Mouse (Mus musculus) G1E (cell line): ENCODE data around the gene B3gat3. TPM values are rescaled to one million over a fixed set of nuclear protein-coding genes. Genes with fewer than 3 reads are reported as not detected.
A peak's percentile ranks its signal among the peaks of the same experiment; 100 is the strongest.

Experiments
- ATAC-seq: 2 replicates; pipeline ENCODE4 v1.8.0; 2016; ENCODE audit warnings: mild to moderate bottlenecking; ENCODE audit not compliant: insufficient number of reproducible peaks, poor library complexity, low FRiP score, severe bottlenecking; ENCODE audit errors: extremely low read depth
- DNase-seq: peaks from one replicate; pipeline ENCODE4 v3.0.0; 2012; ENCODE audit warnings: low spot score
- H3K27me3 ChIP-seq: 2 replicates; pipeline ENCODE4 v1.6.1; 2012; ENCODE audit warnings: mild to moderate bottlenecking, low read length, inconsistent platforms; ENCODE audit not compliant: insufficient read depth
- H3K36me3 ChIP-seq: replicated peaks from 2 replicates; pipeline ENCODE3; 2012; ENCODE audit warnings: mild to moderate bottlenecking, inconsistent platforms
- H3K4me1 ChIP-seq: 2 replicates; pipeline ENCODE4 v1.6.1; 2012; ENCODE audit warnings: low read depth, low read length, inconsistent platforms, mixed read lengths; ENCODE audit not compliant: insufficient read depth
- H3K4me3 ChIP-seq: 2 replicates; pipeline ENCODE4 v1.5.1; 2012; ENCODE audit warnings: low read depth, mild to moderate bottlenecking, inconsistent platforms, low read length, moderate library complexity, mixed read lengths
- H3K9me3 ChIP-seq: replicated peaks from 2 replicates; pipeline ENCODE4 v1.6.1; 2012; ENCODE audit warnings: inconsistent platforms
- CTCF ChIP-seq: IDR thresholded peaks from 2 replicates; pipeline ENCODE4 v1.5.1; 2012; ENCODE audit warnings: low read depth, low read length, inconsistent platforms, mixed read lengths
- GATA1 ChIP-seq: IDR thresholded peaks from 2 replicates; pipeline ENCODE4 v1.6.1; 2012; ENCODE audit warnings: borderline replicate concordance, low read length, inconsistent platforms, mixed read lengths
- GATA2 ChIP-seq: IDR thresholded peaks from 2 replicates; pipeline ENCODE4 v1.6.1; 2012; ENCODE audit warnings: low read depth, low read length, inconsistent platforms, borderline replicate concordance
- POLR2AphosphoS5 ChIP-seq: IDR thresholded peaks from 2 replicates; pipeline ENCODE4 v1.6.1; 2012; ENCODE audit warnings: low read depth, low read length, inconsistent platforms; ENCODE audit not compliant: insufficient replicate concordance
- TAL1 ChIP-seq: conservative IDR thresholded peaks from 2 replicates; pipeline ENCODE4 v1.6.1; 2012; ENCODE audit warnings: low read depth, low read length, inconsistent platforms, mixed read lengths
- polyA plus RNA-seq: library from polyadenylated mRNA; stranded (reverse); fragments of >175 nt; gene quantifications from 2 replicates; pipeline ENCODE4 v1.2.3, GENCODE M21; 2012
- total RNA-seq, 2 experiments: library from RNA; stranded (forward) in 1 of 2; stranded (reverse) in 1 of 2; fragments of 200-1000 nt in 1 of 2; fragments of >200 nt in 1 of 2; fragmentation: Nextera tagmentation in 1 of 2; gene quantifications; 2 replicates each; pipeline ENCODE4 v1.2.3; 2014 to 2017

B3gat3 gene
- total and polyA plus RNA-seq, 3 experiments = 38.8 to 180 (median 70.3) TPM

- Histone ChIP-seq H3K4me3 (peak overlapping the region; percentile 13; the same call in 1 of the 2 replicates), H3K27me3 (no peaks in the 10 kb centered on the region), H3K36me3 (peaks cover 99% of the 10 kb centered on the region), H3K4me1 (peaks cover 88% of the 10 kb centered on the region), H3K9me3 (no peaks in the 10 kb centered on the region)
- ATAC-seq (no peak), DNase-seq (no peak)
- TF ChIP-seq GATA1 (no peak), GATA2 (no peak), CTCF (no peak), TAL1 (no peak), POLR2AphosphoS5 (no peak)
Observed at GRCm38 (mm10) chr19:8974638-8975037, 54.5 kb downstream of the B3gat3 start.

DNA sequence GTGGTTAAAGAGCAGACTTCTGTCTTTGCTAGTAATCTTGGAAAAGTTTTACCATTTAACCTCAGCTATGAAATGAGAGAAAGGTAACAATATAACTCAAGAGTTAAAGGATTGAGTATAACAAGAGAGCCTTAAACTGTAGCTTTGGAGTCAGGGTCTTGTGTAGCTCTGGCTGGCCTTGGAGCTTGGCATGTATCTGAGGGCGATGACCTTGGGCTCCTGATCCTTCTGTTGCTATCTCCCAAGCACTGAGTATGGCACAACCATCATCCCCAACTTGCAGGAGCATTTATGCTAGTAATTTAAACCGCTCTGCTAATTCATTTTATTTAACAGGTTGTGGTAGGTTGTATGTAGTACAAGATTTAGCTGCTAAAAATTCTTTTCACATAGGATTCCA lies 55.3 kb downstream of the B3gat3 start:
- DNase-seq (no peak), ATAC-seq (no peak)
- Histone ChIP-seq H3K4me3 (no peak overlapping the region), H3K36me3 (peaks cover 99% of the 10 kb centered on the region), H3K4me1 (peaks cover 88% of the 10 kb centered on the region), H3K9me3 (no peaks in the 10 kb centered on the region), H3K27me3 (no peaks in the 10 kb centered on the region)
- TF ChIP-seq POLR2AphosphoS5 = no peak
- TF ChIP-seq GATA1 = no peak
- TF ChIP-seq TAL1 = no peak
- TF ChIP-seq CTCF = no peak
- no peak for TF ChIP-seq GATA2

- DNase-seq = no peak
- no peaks in the 10 kb centered on the region for H3K27me3 ChIP-seq
- TF ChIP-seq GATA1 (no peak), TAL1 (no peak), CTCF (peak; percentile 47; the same call in 1 of the 2 replicates)
- no peaks in the 10 kb centered on the region for H3K9me3 ChIP-seq
- peaks cover 98% of the 10 kb centered on the region for H3K36me3 ChIP-seq
- peaks cover 88% of the 10 kb centered on the region for H3K4me1 ChIP-seq
- H3K4me3 ChIP-seq = no peak overlapping the region
- no peak for ATAC-seq
Observed at GRCm38 (mm10) chr19:8976535-8976934, 56.4 kb downstream of the B3gat3 start.

Other genes starting within 250 kb of the B3gat3 start
Only the 20 nearest of the 32 such genes appear.
- 61.6 and 73.9 TPM in 2 replicates for gene Ttc9c, start 101.0 kb upstream of the B3gat3 start, total RNA-seq (2014; fragmentation: Nextera tagmentation)
- 74.7 and 76.1 TPM in 2 replicates for gene Ttc9c, start 101.0 kb upstream of the B3gat3 start, total RNA-seq (2017)
- gene Ttc9c, start 101.0 kb upstream of the B3gat3 start, polyA plus RNA-seq = 4.7 and 6.9 TPM in 2 replicates
- gene Hnrnpul2, start 100.4 kb upstream of the B3gat3 start, total RNA-seq (2014; fragmentation: Nextera tagmentation) = 75.0 and 82.1 TPM in 2 replicates
- gene Hnrnpul2, start 100.4 kb upstream of the B3gat3 start, total RNA-seq (2017) = 33.7 and 45.9 TPM in 2 replicates
- 114 and 136 TPM in 2 replicates for gene Hnrnpul2, start 100.4 kb upstream of the B3gat3 start, polyA plus RNA-seq
- gene AC129217.1, start 90.6 kb upstream of the B3gat3 start, total RNA-seq (2014; fragmentation: Nextera tagmentation) = not detected in 2 replicates
- 3.4 and 3.7 TPM in 2 replicates for gene AC129217.1, start 90.6 kb upstream of the B3gat3 start, total RNA-seq (2017)
- 102 and 115 TPM in 2 replicates for gene AC129217.1, start 90.6 kb upstream of the B3gat3 start, polyA plus RNA-seq
- gene Bscl2, start 82.9 kb upstream of the B3gat3 start, total RNA-seq (2014; fragmentation: Nextera tagmentation) = 17.0 and 20.5 TPM in 2 replicates
- 5.5 and 6.6 TPM in 2 replicates for gene Bscl2, start 82.9 kb upstream of the B3gat3 start, total RNA-seq (2017)
- 6.5 and 9.0 TPM in 2 replicates for gene Bscl2, start 82.9 kb upstream of the B3gat3 start, polyA plus RNA-seq
- gene Gng3, start 81.2 kb upstream of the B3gat3 start, total RNA-seq (2014; fragmentation: Nextera tagmentation) = not detected in 2 replicates
- gene Gng3, start 81.2 kb upstream of the B3gat3 start, total RNA-seq (2017) = 0.11 TPM in 1 of 2 replicates, not detected in the other
- gene Gng3, start 81.2 kb upstream of the B3gat3 start, polyA plus RNA-seq = not detected in 2 replicates
- gene Lrrn4cl, start 69.6 kb upstream of the B3gat3 start, total RNA-seq (2014; fragmentation: Nextera tagmentation) = not detected in 2 replicates
- gene Lrrn4cl, start 69.6 kb upstream of the B3gat3 start, total RNA-seq (2017) = 0.06 and 0.16 TPM in 2 replicates
- gene Lrrn4cl, start 69.6 kb upstream of the B3gat3 start, polyA plus RNA-seq = not detected in 2 replicates
- 101 and 102 TPM in 2 replicates for gene Ubxn1, start 48.9 kb upstream of the B3gat3 start, total RNA-seq (2014; fragmentation: Nextera tagmentation)
- 184 and 203 TPM in 2 replicates for gene Ubxn1, start 48.9 kb upstream of the B3gat3 start, total RNA-seq (2017)
- 233 and 309 TPM in 2 replicates for gene Ubxn1, start 48.9 kb upstream of the B3gat3 start, polyA plus RNA-seq
- 22.3 and 24.8 TPM in 2 replicates for gene Uqcc3, start 39.5 kb upstream of the B3gat3 start, total RNA-seq (2014; fragmentation: Nextera tagmentation)
- gene Uqcc3, start 39.5 kb upstream of the B3gat3 start, total RNA-seq (2017) = 107 and 112 TPM in 2 replicates
- gene Uqcc3, start 39.5 kb upstream of the B3gat3 start, polyA plus RNA-seq = 39.6 and 41.1 TPM in 2 replicates
- 9.1 and 11.4 TPM in 2 replicates for gene Lbhd1, start 36.6 kb upstream of the B3gat3 start, total RNA-seq (2014; fragmentation: Nextera tagmentation)
- gene Lbhd1, start 36.6 kb upstream of the B3gat3 start, total RNA-seq (2017) = 14.8 and 18.1 TPM in 2 replicates
- gene Lbhd1, start 36.6 kb upstream of the B3gat3 start, polyA plus RNA-seq = 0.64 and 0.67 TPM in 2 replicates
- gene Gm49403, start 36.4 kb upstream of the B3gat3 start, total RNA-seq (2014; fragmentation: Nextera tagmentation) = not detected in 2 replicates
- gene Gm49403, start 36.4 kb upstream of the B3gat3 start, total RNA-seq (2017) = not detected in 2 replicates
- not detected in 2 replicates for gene Gm49403, start 36.4 kb upstream of the B3gat3 start, polyA plus RNA-seq
- gene 1810009A15Rik, start 31.5 kb upstream of the B3gat3 start, total RNA-seq (2014; fragmentation: Nextera tagmentation) = 53.0 and 65.4 TPM in 2 replicates
- gene 1810009A15Rik, start 31.5 kb upstream of the B3gat3 start, total RNA-seq (2017) = 84.9 and 104 TPM in 2 replicates
- 66.1 and 85.7 TPM in 2 replicates for gene 1810009A15Rik, start 31.5 kb upstream of the B3gat3 start, polyA plus RNA-seq
- 10.6 and 15.0 TPM in 2 replicates for gene Gm49416, start 31.4 kb upstream of the B3gat3 start, total RNA-seq (2014; fragmentation: Nextera tagmentation)
- not detected in 2 replicates for gene Gm49416, start 31.4 kb upstream of the B3gat3 start, total RNA-seq (2017)
- 8.7 and 10.4 TPM in 2 replicates for gene Gm49416, start 31.4 kb upstream of the B3gat3 start, polyA plus RNA-seq
- 32.8 and 35.7 TPM in 2 replicates for gene Ints5, start 27.4 kb upstream of the B3gat3 start, total RNA-seq (2014; fragmentation: Nextera tagmentation)
- gene Ints5, start 27.4 kb upstream of the B3gat3 start, total RNA-seq (2017) = 15.7 and 16.6 TPM in 2 replicates
- gene Ints5, start 27.4 kb upstream of the B3gat3 start, polyA plus RNA-seq = 59.6 and 64.0 TPM in 2 replicates
- 197 and 214 TPM in 2 replicates for gene Ganab, start 22.3 kb upstream of the B3gat3 start, total RNA-seq (2014; fragmentation: Nextera tagmentation)
- gene Ganab, start 22.3 kb upstream of the B3gat3 start, total RNA-seq (2017) = 75.0 and 75.6 TPM in 2 replicates
- 50.7 and 56.2 TPM in 2 replicates for gene Ganab, start 22.3 kb upstream of the B3gat3 start, polyA plus RNA-seq
- 1.1 TPM in 1 of 2 replicates, not detected in the other for gene Rom1, start 9.0 kb downstream of the B3gat3 start, total RNA-seq (2014; fragmentation: Nextera tagmentation)
- 5.4 and 6.0 TPM in 2 replicates for gene Rom1, start 9.0 kb downstream of the B3gat3 start, total RNA-seq (2017)
- 14.2 and 16.0 TPM in 2 replicates for gene Rom1, start 9.0 kb downstream of the B3gat3 start, polyA plus RNA-seq
- gene Eml3, start 9.2 kb downstream of the B3gat3 start, total RNA-seq (2014; fragmentation: Nextera tagmentation) = 24.7 and 26.3 TPM in 2 replicates
- gene Eml3, start 9.2 kb downstream of the B3gat3 start, total RNA-seq (2017) = 40.1 and 42.5 TPM in 2 replicates
- 111 and 114 TPM in 2 replicates for gene Eml3, start 9.2 kb downstream of the B3gat3 start, polyA plus RNA-seq
- gene Mta2, start 21.5 kb downstream of the B3gat3 start, total RNA-seq (2014; fragmentation: Nextera tagmentation) = 183 and 186 TPM in 2 replicates
- 166 and 177 TPM in 2 replicates for gene Mta2, start 21.5 kb downstream of the B3gat3 start, total RNA-seq (2017)
- 67.7 and 76.9 TPM in 2 replicates for gene Mta2, start 21.5 kb downstream of the B3gat3 start, polyA plus RNA-seq
- gene Tut1, start 33.5 kb downstream of the B3gat3 start, total RNA-seq (2014; fragmentation: Nextera tagmentation) = 17.8 and 25.6 TPM in 2 replicates
- 32.3 and 37.3 TPM in 2 replicates for gene Tut1, start 33.5 kb downstream of the B3gat3 start, total RNA-seq (2017)
- 60.9 and 74.1 TPM in 2 replicates for gene Tut1, start 33.5 kb downstream of the B3gat3 start, polyA plus RNA-seq
- 955 and 998 TPM in 2 replicates for gene Eef1g, start 46.7 kb downstream of the B3gat3 start, total RNA-seq (2014; fragmentation: Nextera tagmentation)
- gene Eef1g, start 46.7 kb downstream of the B3gat3 start, total RNA-seq (2017) = 647 and 686 TPM in 2 replicates
- gene Eef1g, start 46.7 kb downstream of the B3gat3 start, polyA plus RNA-seq = 112 and 237 TPM in 2 replicates
- 22.4 and 27.8 TPM in 2 replicates for gene Ahnak, start 68.9 kb downstream of the B3gat3 start, total RNA-seq (2014; fragmentation: Nextera tagmentation)
- 100 and 124 TPM in 2 replicates for gene Ahnak, start 68.9 kb downstream of the B3gat3 start, total RNA-seq (2017)
- gene Ahnak, start 68.9 kb downstream of the B3gat3 start, polyA plus RNA-seq = 5.9 and 10.4 TPM in 2 replicates